Mouse (Mus musculus) heart, postnatal 0 days (tissue): ENCODE measurements around the gene Pax7. TPM values are rescaled to one million over a fixed set of nuclear protein-coding genes. Genes with fewer than 3 reads are reported as not detected.

Experiments used
- ATAC-seq: fragments of 200-750 bp; cut with Nextera tagmentation; 2 replicates; pipeline ENCODE4 v1.8.0; 2017; ENCODE audit warnings: low read depth, moderate number of reproducible peaks, moderate library complexity; ENCODE audit not compliant: insufficient read depth
- DNase-seq: peaks from one replicate; pipeline ENCODE4 v3.0.0-alpha.2; 2016; ENCODE audit warnings: low spot score
- H3K27ac ChIP-seq: fragments of 300-500 bp; sonication (generic); 2 replicates; pipeline ENCODE4 v1.5.1; 2014; ENCODE audit warnings: low read depth, mild to moderate bottlenecking
- H3K27me3 ChIP-seq: fragments of 300-500 bp; sonication (generic); 2 replicates; pipeline ENCODE4 v1.6.1; 2014; ENCODE audit warnings: low read length, mixed read lengths; ENCODE audit not compliant: control insufficient read depth, insufficient read depth
- H3K36me3 ChIP-seq: fragments of 300-500 bp; sonication (generic); replicated peaks from 2 replicates; pipeline ENCODE4 v1.6.1; 2014; ENCODE audit warnings: low read length, mixed read lengths; ENCODE audit not compliant: control insufficient read depth, insufficient read depth
- H3K4me1 ChIP-seq: fragments of 300-500 bp; sonication (generic); 2 replicates; pipeline ENCODE4 v1.6.1; 2014; ENCODE audit warnings: antibody characterized with exemption; ENCODE audit not compliant: control insufficient read depth, insufficient read depth
- H3K4me2 ChIP-seq: fragments of 300-500 bp; sonication (generic); 2 replicates; pipeline ENCODE4 v1.6.1; 2014; ENCODE audit warnings: low read depth, mild to moderate bottlenecking, low read length, moderate library complexity
- H3K4me3 ChIP-seq: fragments of 300-500 bp; sonication (generic); 2 replicates; pipeline ENCODE4 v1.5.1; 2014; ENCODE audit warnings: low read depth, low read length
- H3K9ac ChIP-seq: fragments of 300-500 bp; sonication (generic); replicated peaks from 2 replicates; pipeline ENCODE4 v1.6.1; 2014; ENCODE audit warnings: low read depth, low read length, mixed read lengths
- H3K9me3 ChIP-seq: fragments of 300-500 bp; sonication (generic); replicated peaks from 2 replicates; pipeline ENCODE4 v1.6.1; 2016; ENCODE audit warnings: low read length; ENCODE audit not compliant: control insufficient read depth
- CTCF ChIP-seq: IDR thresholded peaks from 2 replicates; pipeline ENCODE4 v1.5.1; 2016; ENCODE audit warnings: antibody characterized with exemption, control low read depth, low read depth
- EP300 ChIP-seq: IDR thresholded peaks from 2 replicates; pipeline ENCODE4 v1.6.1; 2016; ENCODE audit warnings: antibody characterized with exemption, low read depth
- WGBS: fragments of 180-500 bp; shearing (Covaris S2); extraction: QIAGEN DNeasy Blood & Tissue Kit; methylation state at CpG from one replicate; pipeline ENCODE4 v1.1.7; 2014; 5-methylcytosine and 5-hydroxymethylcytosine counted together
- polyA plus RNA-seq: library from polyadenylated mRNA; unstranded; fragments of >200 nt; fragmentation: Nextera tagmentation; extraction: Ambion mirVana; gene quantifications from 2 replicates; pipeline ENCODE4 v1.2.1, GENCODE M21; 2015
- total RNA-seq: library from RNA; depleted of rRNA; stranded (reverse); fragments of >200 nt; gene quantifications from 2 replicates; pipeline ENCODE4 v1.2.3, GENCODE M21; 2014; ENCODE audit warnings: low replicate concordance

The Pax7 gene
- total and polyA plus RNA-seq, 2 experiments from 2014 or later, result not detected

DNA sequence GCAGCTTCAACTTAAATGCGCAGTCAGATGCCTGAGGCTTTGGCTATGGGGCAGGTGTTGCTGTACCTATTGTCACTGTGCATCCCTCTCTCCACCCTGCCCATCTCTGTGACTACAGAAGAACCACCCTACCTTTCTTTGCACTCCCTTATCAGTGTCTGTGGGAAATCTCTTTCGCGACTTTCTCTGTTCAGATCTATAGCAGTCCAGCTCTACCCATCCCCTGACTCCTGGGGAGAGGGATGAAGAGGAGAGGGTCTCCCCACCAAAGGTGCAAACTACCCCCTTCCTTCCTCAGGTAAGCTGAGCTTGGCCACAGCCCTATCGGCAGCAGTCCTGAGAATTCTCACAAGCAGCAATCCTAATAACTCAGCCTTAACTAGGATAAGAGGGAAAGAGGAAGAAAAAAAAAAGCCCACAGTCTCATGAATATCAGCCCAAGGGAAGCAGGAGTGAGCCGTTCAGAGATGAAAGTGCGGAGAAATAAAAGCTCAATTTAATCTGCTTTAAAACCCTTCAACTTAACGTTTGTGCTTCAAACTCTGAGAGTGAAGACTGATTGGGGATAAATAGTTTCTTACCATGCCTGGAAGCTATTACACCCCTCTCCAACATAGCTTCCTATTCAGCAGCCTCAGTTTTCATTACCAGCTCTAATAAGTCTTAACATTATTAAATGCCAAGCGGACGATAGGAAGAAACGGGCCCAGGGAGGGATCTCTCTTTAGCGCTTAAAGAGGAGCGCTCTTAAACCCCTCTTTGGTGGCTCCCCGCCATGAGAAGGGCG, 7.8 kb downstream of the Pax7 start:
- 2% methylated on average over 14 of the region's 14 CpGs for WGBS
- H3K4me1 ChIP-seq, result no peaks in the 10 kb centered on the region
- H3K27me3 ChIP-seq, result peaks cover 100% of the 10 kb centered on the region
- TF ChIP-seq CTCF (no peak), EP300 (no peak)
- no peaks in the 10 kb centered on the region for H3K9me3 ChIP-seq
- ATAC-seq (no peak), DNase-seq (no peak)
- no peak overlapping the region for H3K9ac ChIP-seq
- no peak overlapping the region for H3K27ac ChIP-seq
- H3K4me2 ChIP-seq, result no peak overlapping the region
- no peaks in the 10 kb centered on the region for H3K36me3 ChIP-seq
- H3K4me3 ChIP-seq, result no peak overlapping the region

DNA sequence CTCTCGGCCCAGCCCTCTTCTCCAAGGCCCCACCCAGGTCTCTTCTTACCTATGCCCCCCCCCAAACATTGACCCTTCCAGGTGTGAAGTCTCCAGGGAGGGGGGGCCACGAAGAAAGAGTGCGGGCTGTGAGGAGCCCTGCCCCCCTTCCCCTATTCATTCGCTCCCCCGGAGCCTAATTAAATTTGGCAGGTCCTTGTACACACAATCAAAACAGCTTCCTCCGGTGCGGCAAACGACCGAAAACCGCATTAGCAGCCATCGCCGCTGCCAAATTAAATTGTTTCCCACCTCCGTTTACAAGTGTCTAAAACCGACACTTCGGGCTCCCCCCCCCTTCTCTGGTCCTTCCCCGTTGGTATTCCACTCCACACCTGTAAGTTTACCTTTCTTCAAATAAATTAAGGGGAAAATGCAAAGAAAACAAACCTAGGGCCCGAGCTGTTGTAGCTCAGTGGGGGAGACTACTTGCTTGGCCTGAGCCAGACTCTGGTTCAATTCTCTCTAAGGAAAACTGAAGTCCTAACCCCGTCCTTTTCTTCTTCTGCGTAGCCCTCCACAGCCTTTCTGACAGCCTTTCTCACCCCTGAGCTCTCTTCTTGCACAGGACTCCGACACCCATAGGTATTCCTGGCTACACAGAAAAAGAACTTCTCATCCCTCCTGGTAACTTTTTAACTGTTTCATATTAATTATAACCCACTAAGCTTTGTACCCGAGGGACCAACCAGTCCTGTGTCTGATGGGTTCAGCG, 8.6 kb downstream of the Pax7 start:
- under 1% methylated on average over 22 of the region's 22 CpGs for WGBS
- H3K27ac ChIP-seq, result no peak overlapping the region
- no peak overlapping the region for H3K4me2 ChIP-seq
- ATAC-seq (no peak), DNase-seq (no peak)
- no peaks in the 10 kb centered on the region for H3K36me3 ChIP-seq
- peaks cover 100% of the 10 kb centered on the region for H3K27me3 ChIP-seq
- H3K4me3 ChIP-seq, result no peak overlapping the region
- no peaks in the 10 kb centered on the region for H3K9me3 ChIP-seq
- no peak overlapping the region for H3K9ac ChIP-seq
- TF ChIP-seq EP300 (no peak), CTCF (no peak)
- no peaks in the 10 kb centered on the region for H3K4me1 ChIP-seq

DNA sequence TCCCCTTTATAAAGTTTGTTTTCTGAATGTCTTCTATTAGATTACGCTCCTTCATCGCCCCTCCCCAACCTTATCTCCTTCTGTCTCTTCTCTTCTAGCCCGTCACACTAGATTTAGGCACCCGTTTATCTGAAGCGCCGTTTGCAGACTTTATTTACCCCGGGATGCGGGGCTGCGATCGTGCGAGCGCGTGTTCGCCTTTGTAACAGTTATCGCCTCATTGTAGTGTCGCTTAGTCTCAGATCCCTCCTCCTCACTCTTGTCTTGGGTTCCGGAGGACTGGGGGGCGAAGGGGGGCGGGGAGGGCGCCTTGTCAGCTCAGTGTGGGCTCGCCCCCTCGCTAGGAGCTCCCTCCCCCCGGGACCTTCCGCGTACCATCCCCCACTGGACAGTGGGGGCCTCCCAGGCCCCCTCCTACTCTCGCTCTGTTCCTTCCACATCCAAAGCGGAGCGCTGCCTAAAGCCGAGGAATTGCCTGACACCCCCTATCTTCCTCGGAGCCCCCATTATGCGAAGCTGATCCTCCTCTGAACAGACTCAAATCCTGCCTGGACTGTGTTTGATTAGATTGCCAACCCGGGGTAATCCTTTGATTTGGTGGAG, 9.4 kb downstream of the Pax7 start:
- no peaks in the 10 kb centered on the region for H3K36me3 ChIP-seq
- H3K4me1 ChIP-seq, result no peaks in the 10 kb centered on the region
- DNase-seq (no peak), ATAC-seq (no peak)
- H3K9ac ChIP-seq, result no peak overlapping the region
- H3K27me3 ChIP-seq, result peaks cover 100% of the 10 kb centered on the region
- no peaks in the 10 kb centered on the region for H3K9me3 ChIP-seq
- H3K4me2 ChIP-seq, result no peak overlapping the region
- H3K4me3 ChIP-seq, result no peak overlapping the region
- TF ChIP-seq EP300 (no peak), CTCF (no peak)
- WGBS, result 1% methylated on average over 31 of the region's 32 CpGs
- H3K27ac ChIP-seq, result no peak overlapping the region

DNA sequence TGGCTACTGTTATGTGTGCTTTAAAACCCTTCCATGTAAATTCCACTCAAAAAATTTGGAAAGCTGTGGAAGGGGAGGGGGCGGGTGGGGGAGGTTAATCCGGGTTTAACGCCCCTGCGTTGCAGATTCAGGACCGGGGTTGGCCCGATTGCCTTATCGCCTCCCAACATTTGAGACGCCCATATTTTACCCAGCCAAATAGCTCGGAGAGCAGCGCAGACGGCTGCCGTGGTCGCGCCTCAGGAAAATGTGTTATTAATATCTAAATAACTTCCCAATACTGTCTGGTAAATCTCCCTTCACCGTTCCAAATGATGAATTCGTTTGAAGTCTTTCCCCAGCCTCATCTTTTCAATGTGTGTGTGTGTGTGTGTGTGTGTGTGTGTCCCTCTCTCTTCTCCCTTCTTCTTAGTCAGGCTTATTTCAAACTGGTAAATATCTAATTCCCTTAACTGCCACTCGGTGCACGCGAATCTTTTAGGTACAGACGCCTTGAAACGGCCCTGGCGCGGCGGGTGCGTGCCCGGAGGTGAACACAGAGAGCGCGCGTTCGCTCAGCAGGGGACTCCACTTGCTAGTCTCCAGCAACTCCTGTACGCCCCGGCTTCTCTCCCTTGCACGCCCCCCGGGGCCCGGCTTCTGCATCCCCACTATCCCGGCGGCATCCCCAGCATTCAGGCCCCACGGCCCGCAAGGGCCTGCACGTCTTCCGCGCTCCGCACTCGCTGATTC, 10.0 kb downstream of the Pax7 start:
- Histone ChIP-seq H3K4me1 (no peaks in the 10 kb centered on the region), H3K9me3 (no peaks in the 10 kb centered on the region), H3K9ac (no peak overlapping the region), H3K36me3 (no peaks in the 10 kb centered on the region), H3K4me3 (no peak overlapping the region), H3K4me2 (no peak overlapping the region), H3K27me3 (peaks cover 99% of the 10 kb centered on the region), H3K27ac (no peak overlapping the region)
- DNase-seq (no peak), ATAC-seq (no peak)
- TF ChIP-seq EP300 (no peak), CTCF (no peak)
- WGBS, result 1% methylated on average over 44 of the region's 44 CpGs
